Mouse (Mus musculus) forebrain, embryonic 16.5 days (tissue): ENCODE data around the gene Htr2c. TPM values are rescaled to one million over a fixed set of nuclear protein-coding genes. Genes with fewer than 3 reads are reported as not detected.

Source experiments
- ATAC-seq: fragments of 200-750 bp; cut with Nextera tagmentation; 2 replicates; pipeline ENCODE4 v1.8.0; 2017; ENCODE audit warnings: mild to moderate bottlenecking, moderate library complexity
- H3K27ac ChIP-seq: fragments of 300-500 bp; sonication (generic); 2 replicates; pipeline ENCODE4 v1.5.1; 2014; ENCODE audit warnings: low read length, control low read depth
- H3K27me3 ChIP-seq: fragments of 300-500 bp; sonication (generic); replicated peaks from 2 replicates; pipeline ENCODE4 v1.6.1; 2014; ENCODE audit warnings: low read length; ENCODE audit not compliant: control insufficient read depth, insufficient read depth
- H3K36me3 ChIP-seq: fragments of 300-500 bp; sonication (generic); 2 replicates; pipeline ENCODE4 v1.6.1; 2014; ENCODE audit not compliant: control insufficient read depth, insufficient read depth
- H3K4me1 ChIP-seq: fragments of 300-500 bp; sonication (generic); replicated peaks from 2 replicates; pipeline ENCODE4 v1.6.1; 2014; ENCODE audit warnings: low read length; ENCODE audit not compliant: control insufficient read depth, insufficient read depth
- H3K4me2 ChIP-seq: fragments of 300-500 bp; sonication (generic); 2 replicates; pipeline ENCODE4 v1.6.1; 2014; ENCODE audit warnings: mild to moderate bottlenecking, low read length, control low read depth
- H3K4me3 ChIP-seq: fragments of 300-500 bp; sonication (generic); replicated peaks from 2 replicates; pipeline ENCODE4 v1.5.1; 2014; ENCODE audit warnings: mild to moderate bottlenecking, low read length, control low read depth
- H3K9ac ChIP-seq: fragments of 300-500 bp; sonication (generic); replicated peaks from 2 replicates; pipeline ENCODE4 v1.6.1; 2014; ENCODE audit warnings: low read depth, low read length, control low read depth
- H3K9me3 ChIP-seq: fragments of 300-500 bp; sonication (generic); 2 replicates; pipeline ENCODE4 v1.6.1; 2016; ENCODE audit warnings: low read length; ENCODE audit not compliant: control insufficient read depth
- WGBS: fragments of 180-500 bp; shearing (Covaris S2); extraction: QIAGEN DNeasy Blood & Tissue Kit; methylation state at CpG from one replicate; pipeline ENCODE4 v1.1.7; 2014; 5-methylcytosine and 5-hydroxymethylcytosine counted together
- polyA plus RNA-seq: library from polyadenylated mRNA; unstranded; fragments of >200 nt; fragmentation: Nextera tagmentation; extraction: Ambion mirVana; gene quantifications from 2 replicates; pipeline ENCODE4 v1.2.1, GENCODE M21; 2015

Htr2c gene
- 4.0 and 5.6 TPM in 2 replicates for polyA plus RNA-seq

DNA sequence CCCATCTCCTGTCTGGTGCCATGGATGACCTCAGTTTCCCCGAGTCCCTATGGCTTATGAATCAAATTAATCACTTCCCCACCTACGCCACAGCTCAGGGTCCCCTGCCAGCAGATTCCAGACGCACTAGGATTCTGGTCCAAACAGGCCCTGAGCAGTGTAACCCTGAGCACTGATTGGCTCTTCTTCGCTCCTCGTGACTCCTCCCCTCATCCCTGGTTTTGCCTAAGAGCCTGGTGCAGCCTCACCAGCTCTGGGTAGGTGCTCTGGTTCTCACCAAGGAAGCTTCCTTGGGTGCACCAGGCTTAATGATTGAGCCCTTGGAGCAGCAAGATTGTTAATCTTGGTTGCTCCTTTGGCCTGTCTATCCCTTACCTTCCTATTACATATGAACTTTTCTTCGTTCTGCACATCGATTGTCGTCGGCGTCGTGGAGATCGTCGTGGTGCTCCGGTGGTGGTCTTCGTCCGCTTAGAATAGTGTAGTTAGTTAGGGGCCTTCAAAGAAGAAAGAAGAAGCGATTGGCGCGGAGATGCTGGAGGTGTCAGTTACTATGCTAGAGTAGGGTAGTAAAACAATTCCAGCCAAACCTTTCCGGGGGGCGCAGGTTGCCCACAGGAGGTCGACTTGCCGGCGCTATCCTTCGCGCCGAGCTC is at the start of gene Htr2c:
Gene Htr2c (plus strand): TSS at position 256 of the 656 bp plus-strand sequence.
- peak; percentile 89 for ATAC-seq
- H3K9ac ChIP-seq, result peak within 1 kb of the TSS; percentile 47
- H3K4me3 ChIP-seq, result peak within 1 kb of the TSS; percentile 48
- H3K27ac ChIP-seq, result no peak within 1 kb of the TSS
- H3K4me2 ChIP-seq, result peak within 1 kb of the TSS; percentile 73
- no peaks in the 10 kb centered on the region for H3K36me3 ChIP-seq
- no peaks in the 10 kb centered on the region for H3K9me3 ChIP-seq
- 0 out of 2 replicates have a peak, but pooled peaks cover 3% of the 10 kb centered on the region for H3K4me1 ChIP-seq
- WGBS, result 17% methylated on average over 27 of the region's 27 CpGs
- no peaks in the 10 kb centered on the region; the same call in 1 of the 2 replicates for H3K27me3 ChIP-seq

- no peak overlapping the region for H3K9ac ChIP-seq
- H3K9me3 ChIP-seq, result no peaks in the 10 kb centered on the region
- WGBS, result 60% methylated on average over 1 of the region's 1 CpGs
- no peaks in the 10 kb centered on the region for H3K4me1 ChIP-seq
- no peak for ATAC-seq
- H3K36me3 ChIP-seq, result no peaks in the 10 kb centered on the region
- H3K4me3 ChIP-seq, result no peak overlapping the region
- no peak overlapping the region for H3K27ac ChIP-seq
- no peak overlapping the region for H3K4me2 ChIP-seq
- H3K27me3 ChIP-seq, result no peaks in the 10 kb centered on the region
Measured at GRCm38 (mm10) chrX:146928251-146928650, 34.1 kb upstream of the Htr2c start.

DNA sequence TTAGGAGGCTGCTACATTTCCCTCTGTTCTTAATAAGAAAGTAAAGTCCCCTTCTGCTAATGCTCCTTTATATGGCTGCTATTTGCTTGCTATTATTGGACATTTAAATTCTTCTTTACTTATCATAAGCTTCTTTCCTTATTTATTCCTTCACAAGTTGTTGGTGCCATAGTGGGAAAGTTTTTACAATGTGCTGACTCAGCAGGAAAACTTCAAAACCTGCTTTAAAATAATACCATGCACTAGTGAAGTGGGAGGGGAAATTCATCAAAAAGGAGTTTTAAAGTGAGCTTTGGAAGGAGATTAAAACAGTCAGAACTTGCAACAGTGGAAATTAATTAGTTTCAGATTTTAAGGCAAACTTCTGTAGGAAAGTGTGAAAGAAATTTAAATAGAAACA is 26.0 kb upstream of the Htr2c start:
- H3K27me3 ChIP-seq, result no peaks in the 10 kb centered on the region
- no peak for ATAC-seq

DNA sequence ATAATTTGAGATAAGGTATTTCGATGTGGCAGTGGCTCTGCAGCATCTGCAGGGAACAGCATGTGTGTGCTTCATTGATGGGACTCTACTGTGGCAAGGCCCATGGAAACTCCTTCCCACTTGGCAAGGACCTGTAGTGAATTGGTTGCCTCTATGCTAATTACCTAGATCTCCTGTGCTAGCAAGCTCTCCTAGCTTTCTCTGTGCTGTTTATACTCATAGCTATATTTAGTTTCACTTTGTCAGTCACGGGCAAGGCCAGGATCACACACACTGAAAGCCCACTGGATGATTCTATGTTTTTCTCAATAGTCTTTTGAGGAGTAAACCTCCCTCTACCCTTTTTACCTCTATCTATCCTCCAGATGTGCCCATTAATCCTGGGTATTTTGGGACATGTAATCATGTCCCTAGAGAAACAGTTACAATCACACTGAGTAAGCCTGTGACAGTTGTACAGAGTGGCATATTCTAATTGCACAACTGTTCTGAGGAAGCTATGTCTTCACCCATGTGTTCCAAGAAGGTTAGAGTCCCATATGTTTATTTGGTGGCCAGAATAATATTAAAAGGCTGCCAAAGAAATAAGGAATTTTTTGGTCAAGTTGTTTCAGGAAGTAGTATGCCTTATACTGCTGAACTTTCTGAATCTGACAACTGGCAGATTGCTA is 16.0 kb upstream of the Htr2c start:
- ATAC-seq, result no peak
- H3K36me3 ChIP-seq, result no peaks in the 10 kb centered on the region
- no peaks in the 10 kb centered on the region for H3K27me3 ChIP-seq
- H3K27ac ChIP-seq, result no peak overlapping the region
- no peak overlapping the region for H3K4me2 ChIP-seq
- 85% methylated on average over 2 of the region's 2 CpGs for WGBS
- H3K4me3 ChIP-seq, result no peak overlapping the region
- H3K4me1 ChIP-seq, result no peaks in the 10 kb centered on the region
- no peak overlapping the region for H3K9ac ChIP-seq
- H3K9me3 ChIP-seq, result no peaks in the 10 kb centered on the region

More for the DNA sequence above, 26.0 kb upstream of the Htr2c start:
- Histone ChIP-seq H3K4me1 (no peaks in the 10 kb centered on the region), H3K4me2 (no peak overlapping the region), H3K9ac (no peak overlapping the region), H3K36me3 (no peaks in the 10 kb centered on the region), H3K27ac (no peak overlapping the region), H3K9me3 (no peaks in the 10 kb centered on the region), H3K4me3 (no peak overlapping the region)

GRCm38 (mm10) chrX:146946996-146947395 is 15.3 kb upstream of the Htr2c start:
- H3K9ac ChIP-seq, result no peak overlapping the region

GRCm38 (mm10) chrX:146958608-146959007 is 3.7 kb upstream of the Htr2c start:
- Histone ChIP-seq H3K27me3 (no peaks in the 10 kb centered on the region; the same call in 1 of the 2 replicates), H3K27ac (no peak overlapping the region), H3K9ac (no peak overlapping the region), H3K4me1 (0 out of 2 replicates have a peak, but pooled peaks cover 3% of the 10 kb centered on the region), H3K4me2 (no peak overlapping the region), H3K36me3 (no peaks in the 10 kb centered on the region), H3K4me3 (no peak overlapping the region), H3K9me3 (no peaks in the 10 kb centered on the region)
- 69% methylated on average over 1 of the region's 1 CpGs for WGBS
- ATAC-seq, result no peak

More at GRCm38 (mm10) chrX:146946996-146947395, 15.3 kb upstream of the Htr2c start:
- Histone ChIP-seq H3K36me3 (no peaks in the 10 kb centered on the region), H3K27ac (no peak overlapping the region), H3K4me3 (no peak overlapping the region), H3K27me3 (no peaks in the 10 kb centered on the region), H3K4me2 (no peak overlapping the region), H3K9me3 (no peaks in the 10 kb centered on the region), H3K4me1 (no peaks in the 10 kb centered on the region)
- ATAC-seq, result no peak

DNA sequence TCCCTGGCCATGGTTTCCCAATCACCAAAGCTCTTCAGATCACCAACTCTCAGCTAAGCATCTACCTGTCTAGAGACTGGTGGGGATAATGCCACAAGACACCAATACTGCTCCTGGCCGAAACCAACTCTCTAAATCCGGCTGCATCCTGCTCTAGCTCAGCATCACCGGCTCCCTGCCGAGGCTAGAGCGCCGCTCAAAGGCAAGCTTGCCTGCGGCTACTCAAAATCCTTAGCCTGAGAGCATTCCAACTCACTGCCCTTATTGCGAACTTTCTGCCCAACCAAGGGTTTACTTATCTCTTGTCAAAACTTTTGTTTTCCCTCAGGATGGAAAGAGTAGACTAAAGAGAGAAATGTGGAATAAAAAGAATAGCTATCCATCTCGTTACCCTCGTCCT is 2.4 kb upstream of the Htr2c start:
- Histone ChIP-seq H3K9me3 (no peaks in the 10 kb centered on the region), H3K27ac (no peak overlapping the region), H3K4me1 (0 out of 2 replicates have a peak, but pooled peaks cover 3% of the 10 kb centered on the region), H3K27me3 (no peaks in the 10 kb centered on the region; the same call in 1 of the 2 replicates), H3K9ac (no peak overlapping the region), H3K4me2 (no peak overlapping the region), H3K36me3 (no peaks in the 10 kb centered on the region), H3K4me3 (no peak overlapping the region)
- 22% methylated on average over 10 of the region's 10 CpGs for WGBS
- ATAC-seq, result no peak

DNA sequence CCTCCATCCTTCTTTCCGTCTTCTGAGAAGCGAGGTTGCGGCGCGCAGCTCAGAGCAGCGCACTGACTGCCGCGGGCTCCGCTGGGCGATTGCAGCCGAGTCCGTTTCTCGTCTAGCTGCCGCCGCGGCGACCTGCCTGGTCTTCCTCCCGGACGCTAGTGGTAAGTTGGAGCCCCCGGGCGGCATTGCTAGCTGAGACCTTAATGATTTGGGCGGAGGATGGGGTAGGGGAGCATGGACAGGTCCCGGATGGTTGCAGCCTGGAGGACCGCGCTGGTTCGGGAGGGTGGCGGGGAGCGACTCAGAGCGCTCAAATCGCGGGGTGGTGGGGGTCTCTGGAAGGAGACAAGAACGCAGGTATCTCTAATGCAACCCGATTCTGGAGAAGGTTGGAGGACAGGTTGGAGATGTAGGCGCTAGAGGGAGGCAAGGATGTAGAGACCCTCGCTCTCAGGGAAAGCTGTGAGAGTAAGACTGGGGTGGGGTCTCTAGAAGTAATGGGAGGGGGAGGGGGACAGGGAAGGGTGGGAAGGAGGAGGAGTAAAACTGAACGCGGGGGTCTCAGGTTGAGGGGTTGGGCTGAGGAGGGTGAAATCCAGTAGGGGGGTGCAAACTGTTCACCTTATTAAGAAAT is 718 bp downstream of the Htr2c start:
- Histone ChIP-seq H3K36me3 (no peaks in the 10 kb centered on the region), H3K9me3 (no peaks in the 10 kb centered on the region), H3K9ac (peak overlapping the region; percentile 47), H3K4me2 (peak overlapping the region; percentile 73), H3K4me1 (0 out of 2 replicates have a peak, but pooled peaks cover 3% of the 10 kb centered on the region), H3K27ac (no peak overlapping the region), H3K27me3 (no peaks in the 10 kb centered on the region; the same call in 1 of the 2 replicates), H3K4me3 (peak overlapping the region; percentile 48)
- 15% methylated on average over 34 of the region's 37 CpGs for WGBS
- ATAC-seq, result peak; percentile 77

DNA sequence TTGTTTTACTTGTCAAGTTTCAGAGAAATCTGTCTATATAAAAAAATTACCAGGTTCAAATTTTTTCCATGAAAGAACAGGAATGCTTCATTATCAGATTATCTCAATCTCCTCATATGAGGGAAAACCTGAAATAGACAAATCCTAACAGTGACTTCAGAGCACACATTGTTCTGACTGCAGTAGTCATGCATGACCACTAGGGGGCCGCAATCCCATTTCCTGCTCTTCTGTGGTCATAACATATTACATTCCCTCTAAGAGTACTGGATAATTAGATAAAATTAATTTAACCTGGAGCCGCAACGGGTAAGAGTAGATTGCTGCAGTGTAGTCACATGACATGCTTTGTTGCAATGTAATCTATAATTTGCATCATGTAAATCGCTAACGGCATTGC is 17.6 kb downstream of the Htr2c start:
- Histone ChIP-seq H3K4me2 (no peak overlapping the region), H3K36me3 (no peaks in the 10 kb centered on the region), H3K4me3 (no peak overlapping the region), H3K9me3 (no peaks in the 10 kb centered on the region), H3K27ac (no peak overlapping the region), H3K27me3 (no peaks in the 10 kb centered on the region), H3K9ac (no peak overlapping the region), H3K4me1 (no peaks in the 10 kb centered on the region)
- 59% methylated on average over 5 of the region's 5 CpGs for WGBS
- ATAC-seq, result no peak
